Mouse (Mus musculus): Measurements from ENCODE around the gene Asgr2. TPM values are rescaled to one million over a fixed set of nuclear protein-coding genes. Genes with fewer than 3 reads are reported as not detected.
"Not testable (repeated sequence)": the region's sequence is repeated elsewhere in the genome, so short reads cannot be mapped to it uniquely, and the experiment has no call there.

Gene Asgr2
- total RNA-seq (2021) = not detected
- long read RNA-seq, experiment 1 = 0 reads
- long read RNA-seq, experiment 2 = 0 reads

- no peak for DNase-seq (ENCODE audit: low spot score in 2 of 2)
Measured at GRCm38 (mm10) chr11:70091986-70092783, at the start of gene Asgr2. Gene Asgr2, plus strand, starts transcription at chr11:70092644.

- DNase-seq (ENCODE audit: low spot score in 2 of 2) = peak in 1 of 2 experiments; percentile 3
Measured at GRCm38 (mm10) chr11:70043665-70044064, 48.8 kb upstream of the Asgr2 start.

GRCm38 (mm10) chr11:70045435-70045834 is 47.0 kb upstream of the Asgr2 start:
- peak in 1 of 2 experiments; percentile 1 for DNase-seq (ENCODE audit: low spot score in 2 of 2)

- DNase-seq (ENCODE audit: low spot score in 2 of 2) = no peak
Measured at GRCm38 (mm10) chr11:70049366-70049765, 43.1 kb upstream of the Asgr2 start.

- no peak for DNase-seq (ENCODE audit: low spot score in 2 of 2)
Measured at GRCm38 (mm10) chr11:70049816-70050215, 42.6 kb upstream of the Asgr2 start.

GRCm38 (mm10) chr11:70053156-70053555 is 39.3 kb upstream of the Asgr2 start:
- DNase-seq (ENCODE audit: low spot score in 2 of 2) = no peak

- no peak for DNase-seq (ENCODE audit: low spot score in 2 of 2)
Measured at GRCm38 (mm10) chr11:70053898-70054570, 38.4 kb upstream of the Asgr2 start, which contains the start of gene Asgr1. Gene Asgr1, plus strand, starts transcription at chr11:70054085.

GRCm38 (mm10) chr11:70055618-70056214 is 36.7 kb upstream of the Asgr2 start:
- DNase-seq (ENCODE audit: low spot score in 2 of 2) = peak; percentile 54 to 76

- no peak for DNase-seq (ENCODE audit: low spot score in 2 of 2)
Measured at GRCm38 (mm10) chr11:70057805-70058204, 34.6 kb upstream of the Asgr2 start.

GRCm38 (mm10) chr11:70059930-70060329 is 32.5 kb upstream of the Asgr2 start:
- no peak for DNase-seq (ENCODE audit: low spot score in 2 of 2)

GRCm38 (mm10) chr11:70063053-70063452 is 29.4 kb upstream of the Asgr2 start:
- DNase-seq (ENCODE audit: low spot score in 2 of 2) = no peak

- no peak for DNase-seq (ENCODE audit: low spot score in 2 of 2)
Measured at GRCm38 (mm10) chr11:70066701-70067100, 25.7 kb upstream of the Asgr2 start.

GRCm38 (mm10) chr11:70068245-70068644 is 24.2 kb upstream of the Asgr2 start:
- no peak for DNase-seq (ENCODE audit: low spot score in 2 of 2)

GRCm38 (mm10) chr11:70070057-70070456 is 22.4 kb upstream of the Asgr2 start:
- no peak for DNase-seq (ENCODE audit: low spot score in 2 of 2)

GRCm38 (mm10) chr11:70070603-70071002 is 21.8 kb upstream of the Asgr2 start:
- DNase-seq (ENCODE audit: low spot score in 2 of 2) = not testable (repeated sequence)

- peak; percentile 73 to 81 for DNase-seq (ENCODE audit: low spot score in 2 of 2)
Measured at GRCm38 (mm10) chr11:70074379-70075071, 17.9 kb upstream of the Asgr2 start.

GRCm38 (mm10) chr11:70075581-70075980 is 16.9 kb upstream of the Asgr2 start:
- DNase-seq (ENCODE audit: low spot score in 2 of 2) = no peak

- DNase-seq (ENCODE audit: low spot score in 2 of 2) = no peak
Measured at GRCm38 (mm10) chr11:70077441-70077840, 15.0 kb upstream of the Asgr2 start.

- DNase-seq (ENCODE audit: low spot score in 2 of 2) = no peak
Measured at GRCm38 (mm10) chr11:70079175-70079574, 13.3 kb upstream of the Asgr2 start.

GRCm38 (mm10) chr11:70079928-70080327 is 12.5 kb upstream of the Asgr2 start:
- no peak for DNase-seq (ENCODE audit: low spot score in 2 of 2)
